Mouse (Mus musculus) liver, postnatal 0 days (tissue): ENCODE results near the gene Ptk7.

Source experiments
- CTCF ChIP-seq: sonication (generic); IDR thresholded peaks from 2 replicates; pipeline ENCODE4 v1.5.1; 2016; ENCODE audit warnings: antibody characterized with exemption, low read depth
- EP300 ChIP-seq: IDR thresholded peaks from 2 replicates; pipeline ENCODE4 v1.6.1; 2016; ENCODE audit warnings: antibody characterized with exemption, low read depth, mild to moderate bottlenecking

GRCm38 (mm10) chr17:46548741-46549140, 80.6 kb downstream of the Ptk7 start:
- TF ChIP-seq CTCF (no peak), EP300 (no peak)
